Mouse (Mus musculus): ENCODE results near the gene Apba2.

GRCm38 (mm10) chr7:64561711-64562498 is 60.4 kb downstream of the Apba2 start:
- TF ChIP-seq POLR2A (IDR thresholded peaks at IDR 0.05; ENCODE audit: low read depth, low read length) (no peak), CTCF (conservative IDR thresholded peaks at IDR 0.05; ENCODE audit: insufficient read depth, insufficient read length, low read depth, low read length) (no peak)

All from kidney, adult 2 months (tissue).